Mouse (Mus musculus) stomach, postnatal 0 days (tissue): ENCODE data around the gene Nfrkb.

Experiments
- CTCF ChIP-seq: IDR thresholded peaks from 2 replicates; pipeline ENCODE4 v1.5.1; 2016; ENCODE audit warnings: antibody characterized with exemption, low read depth, mild to moderate bottlenecking, moderate library complexity
- EP300 ChIP-seq: optimal IDR thresholded peaks from 2 replicates; pipeline ENCODE3; 2016; ENCODE audit warnings: antibody characterized with exemption

- TF ChIP-seq CTCF (no peak), EP300 (no peak)
Observed at GRCm38 (mm10) chr9:31437861-31438260, 51.9 kb downstream of the Nfrkb start.
